Mouse (Mus musculus) hindbrain, embryonic 11.5 days (tissue): ENCODE measurements around the gene Snx32. TPM values are rescaled to one million over a fixed set of nuclear protein-coding genes. Genes with fewer than 3 reads are reported as not detected.

Experiments used
- ATAC-seq: fragments of 200-750 bp; cut with Nextera tagmentation; 2 replicates; pipeline ENCODE4 v1.8.0; 2017; ENCODE audit warnings: mild to moderate bottlenecking, moderate TSS enrichment, moderate library complexity; ENCODE audit not compliant: low FRiP score
- DNase-seq: peaks from one replicate; pipeline ENCODE4 v3.0.0-alpha.2; 2015; ENCODE audit warnings: low spot score
- H3K27ac ChIP-seq: fragments of 300-500 bp; sonication (generic); 2 replicates; pipeline ENCODE4 v1.5.1; 2014; ENCODE audit warnings: mild to moderate bottlenecking, low read depth, low read length
- H3K27me3 ChIP-seq: fragments of 300-500 bp; sonication (generic); 2 replicates; pipeline ENCODE4 v1.6.1; 2014; ENCODE audit warnings: mild to moderate bottlenecking, low read length, moderate library complexity, mixed read lengths; ENCODE audit not compliant: control insufficient read depth, insufficient read depth
- H3K36me3 ChIP-seq: fragments of 300-500 bp; sonication (generic); 2 replicates; pipeline ENCODE4 v1.6.1; 2014; ENCODE audit warnings: mild to moderate bottlenecking, low read length, moderate library complexity, mixed read lengths; ENCODE audit not compliant: control insufficient read depth, insufficient read depth
- H3K4me1 ChIP-seq: fragments of 300-500 bp; sonication (generic); replicated peaks from 2 replicates; pipeline ENCODE4 v1.6.1; 2014; ENCODE audit warnings: low read length, mixed read lengths; ENCODE audit not compliant: control insufficient read depth, insufficient read depth
- H3K4me2 ChIP-seq: fragments of 300-500 bp; sonication (generic); replicated peaks from 2 replicates; pipeline ENCODE4 v1.6.1; 2014; ENCODE audit warnings: mild to moderate bottlenecking, low read depth, low read length
- H3K4me3 ChIP-seq: fragments of 300-500 bp; sonication (generic); 2 replicates; pipeline ENCODE4 v1.5.1; 2014; ENCODE audit warnings: low read depth, low read length
- H3K9ac ChIP-seq: fragments of 300-500 bp; sonication (generic); 2 replicates; pipeline ENCODE4 v1.6.1; 2014; ENCODE audit warnings: low read depth, low read length
- H3K9me3 ChIP-seq: fragments of 300-500 bp; sonication (generic); 2 replicates; pipeline ENCODE4 v1.6.1; 2016; ENCODE audit warnings: low read length; ENCODE audit not compliant: control insufficient read depth
- WGBS: fragments of 180-500 bp; shearing (Covaris S2); extraction: QIAGEN DNeasy Blood & Tissue Kit; methylation state at CpG from one replicate; pipeline ENCODE4 v1.1.7; 2014; 5-methylcytosine and 5-hydroxymethylcytosine counted together
- polyA plus RNA-seq: library from polyadenylated mRNA; unstranded; fragments of >200 nt; fragmentation: Nextera tagmentation; extraction: Ambion mirVana; gene quantifications from 2 replicates; pipeline ENCODE4 v1.2.1, GENCODE M21; 2014

Gene Snx32
- polyA plus RNA-seq, 1 experiment from 2014 or later = 21.2 TPM

DNA sequence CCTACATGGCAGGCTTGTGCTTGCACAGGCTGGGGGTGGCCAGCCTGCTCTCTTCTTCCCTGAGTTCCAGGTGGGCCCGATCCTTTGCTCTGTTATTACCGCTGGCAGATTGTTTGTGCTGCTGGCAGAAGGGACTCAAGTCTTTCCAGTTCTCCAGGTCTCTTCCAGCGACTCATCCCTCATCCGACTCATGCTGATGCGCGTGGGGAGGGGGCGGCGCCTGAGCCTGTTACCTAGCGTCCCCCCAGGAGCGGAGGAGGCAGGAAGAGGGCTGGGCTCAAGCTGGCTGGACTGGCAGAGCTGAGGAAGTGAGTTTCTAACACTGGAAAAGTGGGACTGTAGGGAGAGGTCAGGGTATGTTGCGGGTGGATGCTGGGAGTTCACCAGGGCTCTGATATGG is 33.7 kb upstream of the Snx32 start:
- H3K27me3 ChIP-seq = no peaks in the 10 kb centered on the region
- H3K27ac ChIP-seq = no peak overlapping the region
- WGBS = 46% methylated on average over 11 of the region's 11 CpGs
- no peak overlapping the region for H3K4me2 ChIP-seq
- H3K9ac ChIP-seq = no peak overlapping the region
- no peaks in the 10 kb centered on the region for H3K4me1 ChIP-seq
- no peak overlapping the region for H3K4me3 ChIP-seq
- DNase-seq (no peak), ATAC-seq (no peak)
- H3K36me3 ChIP-seq = no peaks in the 10 kb centered on the region
- H3K9me3 ChIP-seq = no peaks in the 10 kb centered on the region

DNA sequence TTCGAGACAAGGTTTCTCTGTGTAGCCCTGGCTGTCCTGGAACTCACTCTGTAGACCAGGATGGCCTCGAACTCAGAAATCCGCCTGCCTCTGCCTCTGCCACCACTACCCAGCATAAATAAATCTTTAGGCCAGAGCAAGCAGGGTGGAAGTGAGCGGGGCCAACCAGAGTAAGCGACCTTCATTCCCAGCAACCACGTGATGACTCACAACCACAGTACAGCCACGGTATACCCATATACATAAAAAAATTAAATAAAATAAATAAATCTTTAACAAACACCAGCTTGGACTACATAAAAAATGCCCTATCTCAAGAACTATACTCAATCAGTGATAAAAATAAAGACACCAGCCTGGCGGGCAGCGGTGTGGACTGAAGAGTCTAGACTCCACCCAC is 33.0 kb upstream of the Snx32 start:
- no peaks in the 10 kb centered on the region for H3K9me3 ChIP-seq
- no peak overlapping the region for H3K4me2 ChIP-seq
- no peak overlapping the region for H3K9ac ChIP-seq
- no peak for ATAC-seq
- H3K4me1 ChIP-seq = no peaks in the 10 kb centered on the region
- H3K4me3 ChIP-seq = no peak overlapping the region
- no peaks in the 10 kb centered on the region for H3K36me3 ChIP-seq
- DNase-seq = no peak
- 88% methylated on average over 9 of the region's 9 CpGs for WGBS
- no peaks in the 10 kb centered on the region for H3K27me3 ChIP-seq
- H3K27ac ChIP-seq = no peak overlapping the region

DNA sequence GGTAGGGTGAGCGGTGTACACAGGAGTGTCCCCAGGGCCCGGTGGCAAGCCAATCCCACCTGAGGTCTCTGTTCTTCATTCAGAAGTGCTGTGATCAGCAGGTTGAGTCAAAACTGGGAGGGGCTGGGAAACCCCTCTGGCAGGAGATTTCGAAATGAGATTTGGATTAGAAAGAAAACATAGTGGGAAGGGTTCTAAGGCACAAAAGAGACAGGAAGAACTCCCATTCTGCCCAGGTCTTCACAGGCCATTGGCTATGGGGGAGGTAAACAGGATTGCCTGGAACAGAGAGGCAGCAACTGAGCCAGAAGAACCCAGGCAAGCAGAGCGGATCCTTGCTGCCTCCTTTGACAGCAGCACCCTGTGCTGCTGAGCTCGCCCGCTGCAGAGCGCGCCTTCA is 28.4 kb upstream of the Snx32 start:
- Histone ChIP-seq H3K4me3 (no peak overlapping the region), H3K4me1 (no peaks in the 10 kb centered on the region), H3K4me2 (no peak overlapping the region), H3K9me3 (no peaks in the 10 kb centered on the region), H3K9ac (no peak overlapping the region), H3K36me3 (no peaks in the 10 kb centered on the region), H3K27ac (no peak overlapping the region), H3K27me3 (no peaks in the 10 kb centered on the region)
- ATAC-seq = no peak
- no peak for DNase-seq
- 76% methylated on average over 8 of the region's 8 CpGs for WGBS

DNA sequence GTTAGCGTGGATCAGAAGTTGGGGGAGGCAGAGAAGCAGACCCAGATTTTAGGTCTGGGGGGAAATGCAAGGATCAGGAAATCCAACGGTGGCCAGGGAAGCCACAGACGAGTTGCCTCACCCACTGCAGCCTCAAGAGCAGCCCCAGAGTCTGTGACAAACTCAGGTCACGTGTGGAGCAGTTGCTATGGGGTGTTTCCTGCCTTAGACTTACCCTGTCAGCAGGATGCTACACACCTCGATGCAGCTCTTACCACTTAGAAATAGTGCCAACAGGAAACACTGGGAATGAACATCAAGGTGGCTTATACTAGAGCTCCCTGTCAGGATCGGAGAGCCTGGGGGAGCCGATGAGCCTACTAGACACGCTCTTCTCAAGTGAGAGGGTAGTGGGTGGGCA is 22.2 kb upstream of the Snx32 start:
- Histone ChIP-seq H3K27ac (no peak overlapping the region), H3K4me1 (0 out of 2 replicates have a peak, but pooled peaks cover 2% of the 10 kb centered on the region), H3K27me3 (peaks cover 6% of the 10 kb centered on the region), H3K36me3 (no peaks in the 10 kb centered on the region), H3K4me2 (no peak overlapping the region), H3K9me3 (no peaks in the 10 kb centered on the region), H3K9ac (no peak overlapping the region), H3K4me3 (no peak overlapping the region)
- ATAC-seq (no peak), DNase-seq (no peak)
- WGBS = 73% methylated on average over 8 of the region's 8 CpGs

DNA sequence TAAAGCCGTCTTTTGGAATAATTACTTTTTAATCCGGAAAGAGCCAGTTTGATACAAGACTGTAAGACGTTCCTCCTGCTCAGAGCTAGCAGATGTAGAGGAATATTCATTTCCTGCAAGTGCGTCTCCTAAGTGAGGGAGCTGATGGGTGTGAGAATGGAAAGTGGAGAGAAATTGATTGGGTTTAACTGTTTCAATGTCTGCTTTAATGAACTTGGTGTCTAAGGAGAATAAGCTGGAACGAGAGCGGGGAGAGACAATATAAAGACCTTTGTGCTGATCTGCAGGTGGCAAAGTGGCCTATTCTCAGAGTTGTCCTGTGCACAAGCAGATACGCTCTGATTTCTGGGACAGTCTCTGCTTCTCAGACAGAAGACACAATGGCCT is 19.8 kb upstream of the Snx32 start:
- no peak overlapping the region for H3K4me2 ChIP-seq

DNA sequence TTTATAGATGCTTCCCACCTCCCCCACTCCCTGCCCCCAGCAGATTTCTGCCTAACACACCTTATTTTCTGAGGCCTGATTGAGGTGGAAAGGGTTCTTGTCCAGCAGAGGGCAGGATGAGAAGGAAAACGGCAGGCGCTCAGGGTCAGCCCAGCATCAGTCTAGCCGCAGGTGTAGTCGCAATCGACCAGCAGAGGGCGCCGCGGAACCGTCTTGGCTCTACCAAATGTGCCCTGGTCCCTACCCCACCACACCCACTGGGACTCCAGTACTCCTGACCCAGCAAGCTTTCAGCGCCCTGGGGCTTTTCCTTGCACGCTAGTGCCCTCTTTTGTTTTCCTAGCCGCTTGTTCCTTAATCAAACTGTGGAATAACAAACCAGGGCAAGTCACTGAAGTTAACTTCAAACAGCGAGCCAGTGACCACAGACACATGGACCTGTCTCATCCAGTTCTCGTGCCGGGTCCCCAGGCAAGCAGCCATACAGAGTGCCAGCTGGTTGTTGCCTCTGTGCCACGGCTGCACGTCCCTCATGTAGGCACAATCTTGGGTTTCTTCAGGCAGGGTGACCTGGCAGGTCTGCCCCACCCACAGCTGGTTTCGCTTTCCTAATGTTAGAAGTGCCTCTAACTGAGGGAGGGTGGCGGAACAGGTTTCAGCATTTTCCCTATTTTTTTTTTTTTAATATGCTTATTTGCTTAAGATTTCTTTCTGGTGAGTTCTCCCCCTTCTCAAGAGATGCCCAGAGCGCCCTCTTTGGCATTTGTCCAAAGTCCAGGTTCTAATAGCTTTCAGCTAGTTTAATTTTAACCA is 19.2 kb upstream of the Snx32 start:
- ATAC-seq = peak; percentile 94
- H3K9me3 ChIP-seq = no peaks in the 10 kb centered on the region
- H3K4me3 ChIP-seq = no peak overlapping the region
- H3K27ac ChIP-seq = no peak overlapping the region
- H3K9ac ChIP-seq = no peak overlapping the region; the same call in 1 of the 2 replicates
- 0 out of 2 replicates have a peak, but pooled peaks cover 2% of the 10 kb centered on the region for H3K4me1 ChIP-seq
- 13% methylated on average over 20 of the region's 20 CpGs for WGBS
- H3K27me3 ChIP-seq = peaks cover 6% of the 10 kb centered on the region
- no peaks in the 10 kb centered on the region for H3K36me3 ChIP-seq
- H3K4me2 ChIP-seq = no peak overlapping the region; the same call in 1 of the 2 replicates
- peak; percentile 99 for DNase-seq

More for the DNA sequence above, 19.8 kb upstream of the Snx32 start:
- H3K4me3 ChIP-seq = no peak overlapping the region
- H3K9ac ChIP-seq = no peak overlapping the region; the same call in 1 of the 2 replicates
- peaks cover 6% of the 10 kb centered on the region for H3K27me3 ChIP-seq
- H3K9me3 ChIP-seq = no peaks in the 10 kb centered on the region
- DNase-seq (peak; percentile 21), ATAC-seq (no peak)
- no peak overlapping the region for H3K27ac ChIP-seq
- 0 out of 2 replicates have a peak, but pooled peaks cover 2% of the 10 kb centered on the region for H3K4me1 ChIP-seq
- no peaks in the 10 kb centered on the region for H3K36me3 ChIP-seq
- WGBS = 40% methylated on average over 7 of the region's 7 CpGs

DNA sequence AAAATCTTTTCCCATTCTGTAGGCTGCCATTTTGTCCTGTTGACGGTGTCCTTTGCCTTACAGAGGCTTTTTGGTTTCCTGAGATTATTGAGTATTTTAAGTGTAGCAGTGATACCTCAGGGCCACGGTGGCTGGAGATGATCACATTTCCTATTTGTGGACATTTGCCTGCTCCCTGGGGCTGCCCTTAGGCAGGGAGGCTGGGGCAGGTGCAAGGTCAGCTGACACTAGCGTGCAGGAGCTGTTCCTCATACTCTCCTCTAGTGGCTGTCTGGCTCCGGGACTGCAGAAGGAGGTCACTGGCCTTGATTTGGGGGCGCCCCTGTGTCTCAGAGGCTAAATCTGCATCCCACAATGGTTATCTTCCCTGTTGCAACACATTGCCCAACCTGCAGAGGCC is 14.9 kb upstream of the Snx32 start:
- Histone ChIP-seq H3K9ac (no peak overlapping the region), H3K4me3 (no peak overlapping the region), H3K27me3 (no peaks in the 10 kb centered on the region; the same call in 1 of the 2 replicates), H3K9me3 (no peaks in the 10 kb centered on the region), H3K4me2 (no peak overlapping the region), H3K36me3 (no peaks in the 10 kb centered on the region), H3K27ac (no peak overlapping the region), H3K4me1 (0 out of 2 replicates have a peak, but pooled peaks cover 2% of the 10 kb centered on the region)
- WGBS = 75% methylated on average over 5 of the region's 5 CpGs
- no peak for DNase-seq
- ATAC-seq = no peak

DNA sequence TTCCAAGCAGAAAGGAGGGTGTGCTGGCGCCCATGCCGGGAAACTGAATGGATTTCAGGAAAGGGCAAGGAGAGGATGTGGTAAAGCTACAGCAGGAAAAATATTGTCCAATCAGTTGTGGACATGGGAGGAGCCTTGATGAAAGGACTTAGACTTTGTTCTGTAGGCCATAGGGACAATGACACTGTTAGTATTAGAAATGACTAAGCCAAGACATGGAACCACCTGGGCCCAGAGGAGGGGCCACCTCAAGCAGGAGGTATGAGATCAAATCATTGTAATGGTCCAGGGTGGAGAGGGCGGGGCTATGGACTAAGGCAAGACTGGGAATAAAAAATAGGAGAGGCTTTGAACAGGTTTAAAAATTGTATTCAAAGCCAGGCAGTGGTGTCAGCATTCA is 8.4 kb upstream of the Snx32 start:
- ATAC-seq (no peak), DNase-seq (no peak)
- H3K9me3 ChIP-seq = no peaks in the 10 kb centered on the region
- no peaks in the 10 kb centered on the region for H3K27me3 ChIP-seq
- WGBS = 93% methylated on average over 3 of the region's 3 CpGs
- no peak overlapping the region for H3K4me3 ChIP-seq
- no peaks in the 10 kb centered on the region for H3K36me3 ChIP-seq
- H3K4me2 ChIP-seq = no peak overlapping the region
- H3K27ac ChIP-seq = no peak overlapping the region
- H3K4me1 ChIP-seq = no peaks in the 10 kb centered on the region
- no peak overlapping the region for H3K9ac ChIP-seq

DNA sequence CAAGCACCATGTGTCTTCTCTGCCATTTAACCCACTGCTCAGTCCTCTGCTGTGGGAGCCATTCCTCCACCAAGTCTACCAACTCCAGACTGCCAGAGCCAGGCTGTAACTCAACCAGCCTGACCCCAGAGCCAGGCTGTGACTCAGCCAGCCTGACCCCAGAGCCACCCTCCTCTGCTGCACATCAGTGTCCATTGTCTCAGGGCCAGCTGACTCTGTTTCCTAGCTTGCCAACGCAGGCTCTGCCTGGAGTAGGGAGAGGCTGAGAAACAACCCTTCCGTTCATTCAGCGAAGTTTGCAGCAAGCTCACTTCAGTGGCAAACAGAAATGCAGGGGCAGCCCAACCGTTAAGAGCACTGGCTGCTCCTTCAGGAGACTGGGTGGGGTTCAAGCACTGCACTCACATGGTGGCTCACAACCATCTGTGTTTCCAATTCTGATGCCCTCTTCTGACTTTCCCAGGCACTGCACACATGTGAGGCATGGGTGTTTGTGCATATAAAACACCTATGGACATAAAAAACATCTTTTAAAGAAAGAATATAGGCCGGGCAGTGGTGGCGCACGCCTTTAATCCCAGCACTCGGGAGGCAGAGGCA is 6.7 kb upstream of the Snx32 start:
- no peak for DNase-seq
- H3K9ac ChIP-seq = no peak overlapping the region
- H3K27ac ChIP-seq = no peak overlapping the region
- ATAC-seq = no peak
- no peak overlapping the region for H3K4me3 ChIP-seq
- H3K27me3 ChIP-seq = no peaks in the 10 kb centered on the region
- no peak overlapping the region for H3K4me2 ChIP-seq
- 84% methylated on average over 8 of the region's 8 CpGs for whole genome bisulfite sequencing
- H3K9me3 ChIP-seq = no peaks in the 10 kb centered on the region
- H3K4me1 ChIP-seq = no peaks in the 10 kb centered on the region
- no peaks in the 10 kb centered on the region for H3K36me3 ChIP-seq
